ENCODE assay signal across 22 mouse cellular contexts in the genomic region with DNA sequence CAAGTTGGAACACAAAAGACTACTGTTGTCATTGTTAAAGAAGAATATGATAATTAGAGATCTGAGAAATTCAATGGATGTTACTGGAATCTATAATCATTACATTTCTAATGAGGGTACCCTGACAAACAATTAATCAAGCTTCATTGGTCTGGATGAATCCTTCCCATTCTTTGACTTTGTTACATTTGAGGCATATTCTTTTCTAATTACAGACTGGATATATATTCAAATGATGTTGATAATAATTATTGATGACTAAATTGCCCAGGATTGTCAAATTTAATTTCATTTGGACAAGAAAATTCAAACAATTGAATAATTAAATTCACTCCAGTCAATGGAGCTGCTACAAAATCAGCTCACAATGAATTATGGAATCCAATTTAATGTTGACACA.
DNase-seq lines count a peak whose midpoint lies in the region; ATAC-seq lines count a peak whose summit lies in the region.
"Had no signal": no experiment of that assay in that cellular context is flagged by ENCODE, and none has a peak within 500 bp of the region (broad histone marks: within the 10 kb centered on the region; RNA-seq: fewer than 3 reads in every experiment).

No protein-coding gene starts in this region.

- H3K27ac ChIP-seq in hindbrain, embryonic 12.5 days = no peak overlapping the region

- H3K9me3 ChIP-seq in hindbrain, embryonic 12.5 days (replicated peaks) = no peaks in the 10 kb centered on the region
- H3K9me3 ChIP-seq: G1E had no signal

- no peaks in the 10 kb centered on the region for H3K27me3 ChIP-seq in hindbrain, embryonic 12.5 days
- H3K27me3 ChIP-seq: CH12.LX had no signal

- no peaks in the 10 kb centered on the region for H3K4me1 ChIP-seq in hindbrain, embryonic 12.5 days

- H3K9ac ChIP-seq in hindbrain, embryonic 12.5 days = no peak overlapping the region

- H3K4me2 ChIP-seq in hindbrain, embryonic 12.5 days (replicated peaks) = no peak overlapping the region

- no peak overlapping the region for H3K4me3 ChIP-seq in hindbrain, embryonic 12.5 days

- H3K36me3 ChIP-seq in hindbrain, embryonic 12.5 days = no peaks in the 10 kb centered on the region
- H3K36me3 ChIP-seq: G1E had no signal

- no peak for ATAC-seq in hindbrain, embryonic 12.5 days (ENCODE audit: low FRiP score)
- ATAC-seq: activated CD4-positive, CD25-positive, alpha-beta regulatory T cell, adult 4 months; CD4-positive, CD25-positive, alpha-beta regulatory T cell, adult 4 months; Patski had no signal

- peak; percentile 50 for DNase-seq in Muller cell, postnatal 12 days (ENCODE audit: inconsistent ontology term)
- DNase-seq in retina, embryonic 14.5 days (ENCODE audit: low spot score) = peak; percentile 75
- peak; percentile 87 for DNase-seq in retina, postnatal 1 day
- no peak for DNase-seq in heart, postnatal 4 days
- no peak for DNase-seq in lung, postnatal 4 days
- DNase-seq: adrenal gland, adult 2 months; adrenal gland, adult 8-10 months; adrenal gland, postnatal 10 days; adrenal gland, postnatal 14 days; adrenal gland, postnatal 25 days; adrenal gland, postnatal 36 days; B cell, adult 2 months; cerebellum, adult 11 months; cerebellum, adult 11-12 months; cerebellum, adult 18-20 months; cerebellum, adult 2 months had no signal

Comparison
In these comparisons a context has a peak if more than half of its experiments do, and no peak if none do; other contexts are left out.
1. DNase-seq: peak in Muller cell, postnatal 12 days (single experiment), retina, embryonic 14.5 days (single experiment) and retina, postnatal 1 day (single experiment); none in heart, postnatal 4 days (single experiment) and lung, postnatal 4 days (0 of 2).